Mouse (Mus musculus) gastrocnemius, postnatal 25 days (tissue): ENCODE data around the gene Slc48a1. TPM values are rescaled to one million over a fixed set of nuclear protein-coding genes. Genes with fewer than 3 reads are reported as not detected.

Experiments used
- DNase-seq: peaks from one replicate; pipeline ENCODE4 v3.0.0; 2022
- long read RNA-seq, 2 experiments: library from polyadenylated mRNA; stranded (forward); transcript quantifications; one replicate each; pipeline ENCODE4 v2.0.0; 2021
- total RNA-seq, 2 experiments: library from RNA; stranded (reverse); gene quantifications; 1 replicate in 1 of 2; 2 replicates in 1 of 2; pipeline ENCODE4 v1.2.3; 2021

Slc48a1 gene
- total RNA-seq: 10 to 100 TPM; 44.7 to 47.2 TPM
- long read RNA-seq, experiment 1, transcript Slc48a1-201 (3 exons, 2,536 nt): major isoform, 124 of 171 reads
- long read RNA-seq, experiment 1, partial matches to known transcripts: 46 of 171 reads
- long read RNA-seq, experiment 1, other reads (novel, unspliced or antisense): 1 of 171 reads
- long read RNA-seq, experiment 2, transcript Slc48a1-201 (3 exons, 2,536 nt): major isoform, 139 of 169 reads
- long read RNA-seq, experiment 2, partial matches to known transcripts: 1 of 169 reads
- long read RNA-seq, experiment 2, other reads (novel, unspliced or antisense): 29 of 169 reads

DNA sequence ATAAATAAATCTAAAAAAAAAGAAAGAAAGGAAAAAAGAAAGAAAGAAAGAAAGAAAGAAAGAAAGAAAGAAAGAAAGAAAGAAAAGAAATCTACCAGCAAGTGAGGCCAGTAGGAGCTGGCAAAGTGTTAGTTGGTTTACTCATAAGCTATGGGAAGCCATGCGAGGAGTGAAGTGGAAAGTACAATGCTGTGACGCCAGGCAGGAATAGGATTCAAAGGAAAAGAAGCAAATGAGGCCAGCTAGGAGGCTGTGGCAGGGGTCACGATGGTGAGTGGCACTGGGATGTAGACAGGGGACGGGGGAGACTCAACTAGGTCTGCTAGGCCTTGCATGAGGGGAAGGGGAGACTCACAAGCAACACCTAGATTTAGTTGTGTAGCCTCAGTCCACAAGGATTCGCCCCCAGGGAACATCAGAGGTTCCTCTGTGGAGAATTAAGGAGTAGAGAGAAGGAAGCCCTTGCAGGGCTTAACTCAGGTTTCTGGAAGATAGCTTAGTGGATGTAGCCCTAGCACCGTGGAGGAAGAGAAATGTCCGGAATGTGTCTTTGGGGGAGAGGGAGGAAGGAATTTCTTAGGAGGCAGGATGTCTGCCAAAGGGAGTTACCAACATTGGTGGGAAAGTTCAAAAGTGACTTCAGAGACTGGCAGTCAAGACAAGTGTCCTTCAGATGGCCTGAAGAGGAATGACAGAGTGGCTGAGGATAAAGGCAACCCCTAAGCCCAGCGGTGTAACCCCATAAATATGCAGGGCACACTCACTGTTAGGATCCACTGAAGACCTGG is at the start of gene Slc48a1:
Slc48a1 (plus strand) TSS at position 210 of the 788 bp plus-strand sequence.
- DNase-seq: no peak

DNA sequence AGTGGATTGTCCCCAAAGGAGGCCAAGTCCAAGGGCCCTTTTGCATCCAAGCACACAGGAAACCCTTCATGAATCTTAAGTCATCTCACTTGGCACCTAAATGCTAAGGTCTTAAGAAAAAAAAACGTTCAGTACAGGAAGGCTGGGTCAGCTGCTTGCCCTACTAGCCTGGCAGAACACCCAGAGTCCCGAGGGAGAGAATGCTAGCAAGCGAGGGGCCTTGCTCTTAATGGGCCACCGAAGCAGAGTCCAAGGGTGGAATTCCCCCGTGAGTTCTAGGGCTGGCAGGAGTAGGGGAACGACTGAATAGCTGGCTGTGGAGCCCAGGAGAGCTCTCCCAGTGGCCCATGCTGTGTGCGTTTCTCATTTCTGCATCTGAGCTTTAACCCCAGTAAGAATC is 49.5 kb upstream of the Slc48a1 start:
- DNase-seq: no peak

DNA sequence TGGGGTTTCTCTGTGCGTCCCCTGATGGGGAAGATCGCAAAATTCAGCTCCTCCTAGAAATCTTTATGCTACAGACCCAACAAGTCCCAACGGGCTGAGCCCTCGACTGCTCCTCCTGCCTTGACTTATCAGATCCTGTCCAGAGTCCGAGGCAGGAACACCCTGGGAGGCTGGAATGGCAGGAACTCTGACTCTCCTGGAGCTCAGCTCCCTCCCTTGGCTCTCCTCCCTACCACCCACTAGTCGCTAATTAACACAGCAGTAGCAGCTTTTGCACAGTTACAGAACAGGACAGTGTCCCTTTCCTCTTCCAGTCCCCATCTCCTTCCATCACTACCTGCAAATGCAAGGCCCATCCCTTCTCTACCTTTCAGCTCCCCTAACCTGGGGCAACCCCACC is 48.0 kb upstream of the Slc48a1 start:
- no peak for DNase-seq

DNA sequence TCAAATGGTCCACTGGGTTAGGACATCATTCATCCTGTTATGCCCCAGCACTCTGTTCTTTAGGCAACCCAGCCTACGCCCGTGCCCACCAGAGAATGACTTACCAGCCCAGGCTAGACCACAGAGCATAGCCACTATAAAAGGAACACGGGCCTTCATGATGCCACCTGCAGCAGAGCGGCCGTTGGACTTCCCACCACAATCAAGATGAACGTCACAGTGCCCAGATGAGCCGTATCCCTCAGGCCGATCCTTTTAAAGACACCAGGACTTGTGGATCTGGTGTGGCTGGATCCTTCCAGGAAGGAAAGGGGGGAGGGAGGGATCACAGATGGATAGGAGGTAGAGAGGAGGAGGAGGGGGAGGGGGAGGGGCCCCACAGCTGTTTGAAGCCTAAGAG is 47.2 kb upstream of the Slc48a1 start, which contains the start of gene Endou:
Endou (minus strand) TSS at position 229 of the 400 bp plus-strand sequence.
- no peak for DNase-seq

DNA sequence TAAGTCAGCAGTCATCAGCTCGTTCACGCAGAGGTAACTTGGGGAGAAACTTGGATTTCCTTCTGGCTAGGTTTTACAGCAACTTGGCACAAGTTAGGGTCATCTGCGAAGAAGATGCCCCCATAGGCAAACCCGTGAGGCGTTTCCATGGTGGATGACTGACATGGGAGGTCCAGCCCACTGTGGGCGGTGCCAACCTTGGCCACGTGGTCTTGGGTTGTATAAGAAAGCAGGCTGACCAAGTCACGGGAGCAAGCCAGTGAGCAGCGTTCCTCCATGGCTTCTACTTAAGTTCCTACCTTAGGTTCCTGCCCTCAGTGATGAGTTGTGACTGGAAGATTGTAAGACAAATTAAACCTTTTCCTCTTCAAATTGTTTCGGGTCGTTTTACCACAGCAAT is 46.3 kb upstream of the Slc48a1 start:
- DNase-seq: no peak

DNA sequence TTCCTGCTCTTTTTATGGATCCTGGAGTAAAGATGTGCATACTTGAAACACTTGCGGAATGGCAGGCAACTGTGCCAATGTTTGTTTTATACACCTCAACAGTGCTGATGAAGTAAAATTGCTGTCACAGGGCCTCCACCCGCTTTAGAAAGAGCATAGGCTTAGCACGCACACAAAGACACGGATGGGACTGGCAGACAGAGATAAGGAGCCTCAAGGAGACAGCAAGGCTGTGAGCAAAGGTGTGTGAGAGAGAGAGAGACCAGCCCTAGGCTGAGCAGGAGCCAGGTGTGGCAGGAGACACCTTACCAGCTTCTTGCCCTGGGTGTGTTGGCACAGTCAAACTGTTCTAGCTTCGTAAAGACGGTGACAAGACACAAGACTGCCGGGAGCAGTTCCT is 39.4 kb upstream of the Slc48a1 start:
- no peak for DNase-seq

DNA sequence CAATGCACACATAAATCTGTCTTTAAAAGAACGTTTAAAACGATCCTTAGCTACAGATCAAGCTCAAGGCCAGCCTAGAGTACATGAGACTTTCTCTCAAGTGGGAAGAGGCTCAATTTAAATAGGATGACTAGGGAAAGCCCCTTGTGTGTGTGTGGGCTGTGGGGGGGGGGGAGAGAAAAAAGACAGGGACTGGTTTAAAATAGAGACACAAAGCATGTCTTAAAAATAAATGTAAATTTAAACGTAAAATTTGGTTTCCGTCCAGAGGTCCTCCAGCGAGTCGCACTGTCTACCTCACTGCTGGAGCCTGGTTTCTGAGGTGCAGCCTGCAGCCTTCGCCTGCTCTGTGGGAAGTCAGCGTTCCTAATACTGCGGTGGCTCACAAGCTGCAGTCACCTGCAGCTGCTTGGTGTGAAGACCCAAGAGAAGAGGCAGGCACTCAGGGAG is 38.0 kb upstream of the Slc48a1 start:
- DNase-seq: no peak

DNA sequence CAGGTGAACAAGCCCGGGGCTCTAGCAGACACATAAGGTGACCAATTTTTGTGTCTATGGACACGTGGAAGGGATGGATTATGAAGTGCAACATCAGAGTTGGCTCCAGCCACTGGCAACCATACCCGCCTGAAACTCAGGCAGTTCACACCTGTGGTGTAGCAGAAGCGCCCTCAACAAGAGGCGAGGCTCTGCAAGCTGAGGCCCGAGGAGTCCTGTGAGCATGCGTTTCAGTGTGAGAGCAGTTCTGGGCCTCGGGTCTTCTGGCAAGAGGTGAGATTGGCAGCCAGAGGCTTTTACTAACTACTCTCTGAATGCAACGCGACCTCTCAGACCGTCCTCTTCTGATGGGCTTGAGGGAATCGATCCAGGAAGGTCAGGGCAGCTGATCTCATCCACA is 36.7 kb upstream of the Slc48a1 start:
- DNase-seq: no peak

DNA sequence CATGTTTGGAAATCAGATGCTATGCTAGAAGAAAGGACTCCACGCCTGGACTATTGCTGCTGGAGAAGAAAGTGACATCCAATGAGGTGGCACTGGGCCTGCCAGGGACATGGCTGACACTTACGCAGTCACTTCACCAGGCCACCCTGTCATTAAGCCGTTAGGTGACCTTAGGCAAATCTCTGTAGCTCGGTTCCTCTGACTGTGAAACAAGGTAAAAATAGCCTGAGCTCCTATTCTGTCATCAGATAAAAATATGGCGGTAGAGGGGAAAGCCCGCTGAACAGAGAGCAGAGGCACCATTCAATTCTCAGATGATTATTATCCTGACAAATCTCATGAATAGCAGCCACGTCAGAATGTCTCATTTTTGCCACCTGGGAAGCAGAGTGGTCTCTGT is 36.2 kb upstream of the Slc48a1 start:
- no peak for DNase-seq

DNA sequence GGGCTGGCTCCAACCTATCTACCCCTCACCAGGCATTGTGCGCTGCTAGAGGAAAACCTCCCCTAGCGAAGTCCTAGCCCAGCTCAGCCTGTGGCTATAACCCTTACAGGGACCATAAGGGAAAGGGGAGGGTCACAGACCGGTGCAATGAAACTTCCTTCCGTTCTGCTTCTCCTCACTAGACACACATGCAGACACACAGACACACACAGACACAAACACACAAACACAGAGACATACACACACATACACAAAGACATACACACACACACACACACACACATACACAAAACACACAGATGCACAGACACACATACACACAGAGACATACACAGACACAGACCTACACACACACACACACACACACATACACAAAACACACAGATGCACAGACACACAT is 35.7 kb upstream of the Slc48a1 start:
- no peak for DNase-seq

DNA sequence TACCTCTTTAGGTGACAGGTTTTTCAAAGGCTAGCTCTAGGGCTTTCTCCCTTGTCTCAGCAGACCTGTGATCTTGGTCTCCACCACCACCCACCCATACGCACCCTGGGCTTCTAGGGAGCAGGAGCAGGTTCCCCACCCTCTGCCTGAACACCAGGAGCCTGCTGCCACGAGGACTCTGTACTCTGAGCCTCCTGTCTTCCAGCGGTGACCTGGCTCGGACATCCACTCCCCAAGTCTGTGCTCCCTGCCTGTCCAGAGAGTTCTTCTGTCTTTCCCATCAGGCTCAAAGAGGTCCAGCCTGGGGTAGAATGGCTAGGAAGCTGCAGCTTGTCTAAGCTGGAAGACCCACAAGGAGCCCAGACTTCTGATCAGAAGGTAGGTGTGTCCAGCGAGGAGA is 35.1 kb upstream of the Slc48a1 start:
- DNase-seq: no peak

DNA sequence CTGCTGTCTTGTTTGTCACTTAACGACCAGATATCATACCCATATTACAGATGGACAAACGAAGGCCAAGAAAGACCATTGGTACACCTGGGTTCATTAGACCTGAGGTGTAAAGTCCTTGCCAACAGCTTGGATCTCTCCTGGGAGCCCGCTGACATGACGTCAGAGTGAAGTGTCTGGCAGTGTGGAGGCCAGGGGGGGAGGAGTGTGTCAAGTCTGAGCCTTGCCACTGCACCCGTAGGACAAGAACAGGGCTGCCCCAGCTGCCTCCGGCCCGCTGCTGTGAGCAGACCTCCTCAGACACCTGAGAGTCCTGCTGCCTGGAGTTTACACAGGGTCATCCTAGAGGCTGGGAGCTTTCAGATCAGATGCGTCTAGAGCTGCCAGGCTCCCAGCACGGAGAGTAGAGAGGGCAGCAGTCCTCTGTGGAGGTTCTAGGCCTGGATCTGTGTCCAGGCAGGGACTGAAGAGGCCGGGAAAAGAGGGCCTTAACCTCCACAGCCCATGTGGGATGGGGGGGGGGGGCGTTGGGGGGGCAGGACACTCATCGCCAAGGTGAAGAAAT is 34.3 kb upstream of the Slc48a1 start:
- DNase-seq: no peak

DNA sequence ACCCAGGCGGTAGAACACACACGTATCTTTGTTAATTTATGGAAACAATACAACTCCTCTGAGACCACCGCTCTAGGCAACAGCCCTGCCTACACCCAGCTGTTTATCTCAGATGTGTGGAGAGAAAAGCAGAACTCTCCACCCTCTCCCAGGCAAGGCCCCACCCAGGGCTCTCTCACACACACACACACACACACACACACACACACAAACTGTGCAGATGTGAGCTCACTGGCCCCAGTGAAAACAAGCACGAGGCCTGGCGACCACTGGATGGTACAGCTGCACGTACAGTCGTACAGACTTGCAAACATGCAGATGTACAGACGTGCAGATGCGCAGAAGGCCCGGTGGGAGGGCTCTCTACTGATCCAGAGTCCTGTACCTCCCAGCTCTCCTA is 33.4 kb upstream of the Slc48a1 start:
- DNase-seq: peak; percentile 37

DNA sequence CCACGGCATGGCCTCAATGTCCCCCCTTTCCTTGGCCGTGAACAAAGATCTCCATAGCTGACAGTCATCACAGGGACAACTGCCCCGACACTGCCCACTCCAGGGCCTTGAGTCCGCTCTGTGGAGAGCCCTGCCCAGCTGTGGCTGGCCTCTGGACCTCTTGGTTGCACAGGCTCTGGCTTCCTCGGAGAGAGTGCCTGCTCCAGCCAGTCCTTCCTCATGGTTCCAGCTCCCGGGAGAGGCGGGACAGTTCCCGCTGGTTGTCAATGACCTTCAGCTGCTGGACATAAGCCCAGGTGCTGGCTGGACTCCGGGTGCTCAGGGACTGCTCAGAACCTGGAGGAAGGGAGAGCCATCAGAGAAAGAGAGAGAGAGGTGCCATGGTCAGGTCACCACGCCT is 33.0 kb upstream of the Slc48a1 start:
- DNase-seq: peak; percentile 84

DNA sequence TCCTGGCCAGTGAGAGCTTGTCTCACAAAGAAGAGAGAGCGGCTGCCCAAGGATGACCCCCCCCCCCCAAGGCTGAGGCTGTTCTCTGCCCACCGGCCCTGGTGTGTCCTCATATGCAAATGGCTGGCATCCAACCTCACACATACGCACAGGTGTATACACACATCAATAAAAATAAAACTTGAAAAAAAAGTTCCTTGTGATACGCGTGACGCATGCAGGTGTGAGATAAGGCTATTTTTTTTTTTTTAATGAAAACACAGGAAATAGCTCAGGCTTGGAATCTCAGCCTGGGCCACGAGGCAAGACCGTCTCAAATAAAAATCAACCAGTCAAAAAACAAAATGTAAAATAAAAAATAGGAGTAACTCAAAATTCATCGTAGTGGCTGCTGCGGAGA is 32.0 kb upstream of the Slc48a1 start:
- no peak for DNase-seq

DNA sequence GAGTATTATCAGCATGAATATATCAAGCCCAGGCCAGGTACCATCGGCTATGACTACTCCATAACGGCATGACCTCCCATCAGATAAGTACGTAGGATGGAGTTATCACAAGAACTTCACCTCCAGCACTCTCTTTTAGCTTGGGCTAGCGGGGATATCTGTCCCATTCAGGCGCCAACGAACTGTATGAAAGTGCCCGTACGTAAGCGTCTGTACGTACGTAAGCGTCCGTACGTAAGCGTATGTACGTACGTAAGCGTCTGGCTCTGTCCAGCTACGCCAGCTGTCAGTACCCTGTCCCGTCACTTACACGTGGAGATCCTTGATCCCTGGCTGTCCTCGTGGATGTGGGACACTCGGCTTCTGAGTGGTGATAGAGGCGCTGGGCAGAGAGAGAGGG is 31.6 kb upstream of the Slc48a1 start:
- DNase-seq: no peak

DNA sequence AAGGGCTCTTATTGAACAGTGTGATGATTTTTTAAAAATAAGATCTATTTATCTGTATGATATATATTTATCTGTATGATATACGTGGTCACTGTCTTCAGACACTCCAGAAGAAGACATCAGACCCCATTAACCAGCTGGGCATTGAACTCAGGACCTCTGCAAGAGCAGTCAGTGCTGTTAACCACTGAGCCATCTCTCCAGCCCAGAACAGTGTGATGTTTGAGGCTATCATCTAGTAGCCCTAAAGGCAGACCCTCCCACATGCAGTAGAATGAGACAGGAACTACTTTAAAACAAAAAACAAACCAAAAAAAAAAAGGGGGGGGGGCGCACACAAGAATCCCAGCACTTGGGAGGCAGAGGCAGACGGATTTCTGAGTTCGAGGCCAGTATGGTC is 30.8 kb upstream of the Slc48a1 start:
- no peak for DNase-seq

DNA sequence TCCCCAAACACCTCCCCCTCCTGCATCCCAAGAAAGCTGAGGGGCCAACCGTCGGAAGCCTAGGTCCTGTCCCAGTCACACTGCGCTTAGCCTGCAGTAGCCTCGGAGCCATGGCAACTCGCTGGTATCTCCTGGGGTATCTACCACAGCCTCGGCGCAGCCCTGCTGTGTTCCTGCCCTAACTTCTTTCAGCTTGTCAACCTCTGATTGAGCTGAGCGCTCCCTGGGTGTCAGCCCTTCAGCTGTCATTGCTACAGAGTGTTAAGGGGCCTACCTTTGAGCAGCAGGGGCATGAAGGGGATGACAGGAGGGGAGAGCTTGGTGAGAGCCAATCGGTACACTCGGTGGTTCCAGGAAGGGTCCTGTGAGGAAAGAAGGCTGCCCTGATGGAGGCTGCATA is 30.0 kb upstream of the Slc48a1 start:
- DNase-seq: peak; percentile 33

DNA sequence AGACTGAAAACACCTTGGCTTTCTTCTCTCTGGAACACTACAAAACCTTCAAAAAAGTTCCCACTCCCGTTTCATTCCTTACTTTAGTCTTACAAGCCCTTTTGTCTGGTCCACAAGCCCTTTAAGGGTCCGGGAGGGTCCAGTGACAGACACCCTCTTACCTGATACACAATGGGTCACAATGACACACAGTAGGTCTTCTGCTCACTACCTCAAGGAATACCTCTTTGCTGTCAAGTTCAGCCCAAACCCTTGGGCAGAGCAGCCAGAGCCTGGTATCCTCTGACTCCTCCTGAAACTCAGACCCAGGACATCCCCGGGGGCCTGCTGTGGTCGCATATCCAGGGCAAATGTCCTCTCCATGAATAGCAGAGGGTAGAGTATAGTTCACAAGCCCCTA is 29.4 kb upstream of the Slc48a1 start:
- no peak for DNase-seq

DNA sequence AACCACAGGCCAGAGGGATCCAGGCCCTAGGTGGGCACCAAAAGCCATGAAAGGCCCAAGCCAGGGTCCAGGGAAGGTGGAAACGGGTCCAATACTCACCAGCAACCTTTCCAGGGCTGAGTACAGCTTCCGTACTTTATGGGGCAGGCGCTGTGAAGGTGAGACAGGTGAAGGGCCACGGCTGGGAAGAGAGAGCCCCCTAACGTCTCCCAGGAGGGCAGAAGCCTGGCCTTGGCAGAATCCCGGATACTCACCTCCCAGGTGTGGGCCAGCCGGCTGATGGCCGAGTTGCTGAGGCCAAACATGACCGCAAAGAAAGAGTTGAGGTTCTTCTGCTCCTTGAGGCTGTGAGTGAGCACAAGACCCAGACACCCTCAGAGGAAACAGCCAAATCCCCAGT is 28.9 kb upstream of the Slc48a1 start:
- no peak for DNase-seq

DNA sequence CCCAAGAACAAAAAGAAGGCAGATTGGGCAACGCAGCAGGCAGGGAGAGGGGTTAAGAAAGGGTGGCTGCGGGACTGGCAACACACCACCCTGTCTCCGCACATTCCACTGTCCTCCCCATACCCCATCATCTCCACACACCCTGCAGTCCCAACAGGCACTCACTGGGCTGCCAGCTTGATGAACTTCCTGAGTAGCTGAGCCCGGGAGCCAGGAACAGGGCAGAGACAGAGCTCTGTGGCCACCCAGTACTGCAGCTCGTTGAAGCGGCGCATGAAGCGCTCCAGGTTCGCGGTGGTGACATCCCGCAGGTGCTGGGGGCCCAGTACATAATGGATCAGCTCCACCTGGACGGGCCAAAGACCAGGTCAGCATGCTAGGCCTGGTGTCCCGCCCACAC is 28.5 kb upstream of the Slc48a1 start:
- DNase-seq: no peak

DNA sequence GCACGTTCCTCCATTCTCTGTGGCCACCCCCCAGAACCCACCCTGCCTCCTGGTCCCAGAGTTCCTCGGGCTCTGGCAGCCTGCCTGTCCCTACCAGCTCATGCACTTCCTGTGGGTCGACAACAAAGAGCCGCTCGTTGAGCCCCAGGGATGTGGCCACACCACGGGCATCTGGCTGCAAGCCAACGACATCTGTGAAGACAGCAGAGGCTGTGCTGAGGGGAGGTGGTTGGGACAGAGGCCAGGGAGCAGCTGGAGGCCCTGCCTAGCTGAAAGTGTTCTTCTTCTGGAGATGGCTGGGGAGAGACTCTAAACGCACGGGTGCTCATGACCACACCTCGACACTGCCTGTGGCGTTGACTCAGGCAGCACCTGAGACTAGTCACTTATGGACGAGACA is 27.6 kb upstream of the Slc48a1 start:
- DNase-seq: peak; percentile 59

DNA sequence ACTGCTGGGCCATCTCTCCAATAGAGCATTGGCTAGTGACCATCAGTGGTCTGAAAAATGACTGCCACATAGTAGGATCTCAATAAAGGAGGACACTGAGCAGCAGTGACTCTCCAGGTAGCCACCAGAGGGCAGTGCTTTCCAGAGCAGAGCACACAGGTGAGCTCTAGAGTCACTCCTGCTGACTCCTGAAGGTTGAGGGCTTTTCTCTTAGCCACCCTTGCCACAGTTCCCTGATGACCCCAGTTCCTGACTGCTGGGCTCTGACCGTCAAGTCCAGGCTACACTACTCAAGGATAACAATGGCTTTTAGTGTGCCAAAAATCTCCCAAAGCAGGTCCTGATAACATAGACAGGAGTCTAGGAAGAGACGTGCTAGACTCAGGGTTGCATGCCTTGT is 26.6 kb upstream of the Slc48a1 start:
- no peak for DNase-seq

DNA sequence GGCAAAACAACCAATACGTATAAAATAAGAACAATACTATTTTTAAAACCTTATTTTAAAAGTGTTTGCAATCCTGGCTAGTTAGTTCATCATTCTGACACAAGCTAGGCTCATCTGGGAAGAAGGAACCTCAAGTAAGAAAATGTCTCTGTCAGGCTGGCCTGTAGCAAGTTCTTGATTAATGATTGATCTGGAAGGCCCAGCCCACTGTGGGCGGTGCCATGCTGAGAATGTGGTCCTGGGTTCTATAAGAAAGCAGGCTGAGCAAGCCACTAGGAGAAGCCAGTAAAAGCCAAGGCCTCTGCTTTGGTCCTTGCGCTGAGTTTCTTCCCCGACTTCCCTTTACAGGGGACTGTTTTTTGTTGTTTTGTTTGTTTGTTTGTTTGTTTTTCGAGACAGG is 25.8 kb upstream of the Slc48a1 start:
- DNase-seq: no peak
